Mouse (Mus musculus) MEL (cell line): ENCODE results near the gene Cul4b. TPM values are rescaled to one million over a fixed set of nuclear protein-coding genes. Genes with fewer than 3 reads are reported as not detected.

Source experiments
- DNase-seq: peaks from one replicate; pipeline ENCODE4 v3.0.0; 2011; ENCODE audit warnings: low read depth, low spot score
- H3K27ac ChIP-seq: 2 replicates; pipeline ENCODE4 v1.5.1; 2012; ENCODE audit warnings: low read depth, mild to moderate bottlenecking, control low read depth, low read length, moderate library complexity; ENCODE audit not compliant: control insufficient read depth
- H3K27me3 ChIP-seq, 2 experiments: fragments of 150-350 bp in 1 of 2; sonication (generic) in 1 of 2; 2 replicates each; pipeline ENCODE4 v1.6.1; 2012; ENCODE audit warnings: low read length in 2 of 2, mild to moderate bottlenecking in 2 of 2, improper control_type of control experiment in 1 of 2, moderate library complexity in 1 of 2; ENCODE audit not compliant: insufficient read depth in 2 of 2, control insufficient read depth in 1 of 2
- H3K36me3 ChIP-seq, 2 experiments: 2 replicates each; pipeline ENCODE4 v1.6.1; 2012 to 2014; ENCODE audit warnings: low read length in 2 of 2, improper control_type of control experiment in 1 of 2, inconsistent platforms in 1 of 2, mild to moderate bottlenecking in 1 of 2; ENCODE audit not compliant: insufficient read depth in 2 of 2, control insufficient read depth in 1 of 2
- H3K4me1 ChIP-seq, 2 experiments: fragments of 150-350 bp in 1 of 2; sonication (generic) in 1 of 2; 2 replicates each; pipeline ENCODE4 v1.6.1; 2012; ENCODE audit warnings: low read length in 2 of 2, improper control_type of control experiment in 1 of 2, mild to moderate bottlenecking in 1 of 2; ENCODE audit not compliant: insufficient read depth in 2 of 2, control insufficient read depth in 1 of 2
- H3K4me3 ChIP-seq, 2 experiments: fragments of 150-350 bp in 1 of 2; sonication (generic) in 1 of 2; 2 replicates each; pipeline ENCODE4 v1.5.1; 2012; ENCODE audit warnings: low read depth in 2 of 2, low read length in 2 of 2, mild to moderate bottlenecking in 2 of 2, moderate library complexity in 2 of 2, control low read depth in 1 of 2, improper control_type of control experiment in 1 of 2; ENCODE audit not compliant: control insufficient read depth in 1 of 2, insufficient read depth in 1 of 2
- H3K79me2 ChIP-seq: 2 replicates; pipeline ENCODE4 v1.6.1; 2012; ENCODE audit warnings: mild to moderate bottlenecking, low read length, moderate library complexity; ENCODE audit not compliant: control insufficient read depth, poor library complexity, insufficient read depth
- H3K9ac ChIP-seq: 2 replicates; pipeline ENCODE4 v1.6.1; 2012; ENCODE audit warnings: low read depth, mild to moderate bottlenecking, control low read depth, low read length, moderate library complexity; ENCODE audit not compliant: control insufficient read depth, poor library complexity, severe bottlenecking
- H3K9me3 ChIP-seq: fragments of 150-350 bp; sonication (generic); replicated peaks from 2 replicates; pipeline ENCODE4 v1.6.1; 2012; ENCODE audit warnings: mild to moderate bottlenecking, low read length, improper control_type of control experiment, moderate library complexity; ENCODE audit not compliant: insufficient read depth
- CHD2 ChIP-seq: IDR thresholded peaks from 2 replicates; pipeline ENCODE4 v1.6.1; 2011; ENCODE audit warnings: low read length, improper control_type of control experiment
- CTCF ChIP-seq, 3 experiments: IDR thresholded peaks in 2 of 3; conservative IDR thresholded peaks in 1 of 3; 2 replicates each; pipeline ENCODE4 v1.5.1; 2011 to 2012; ENCODE audit warnings: low read length in 3 of 3, low read depth in 2 of 3, mild to moderate bottlenecking in 2 of 3, improper control_type of control experiment in 1 of 3, inconsistent platforms in 1 of 3, mixed read lengths in 1 of 3, moderate library complexity in 1 of 3; ENCODE audit not compliant: control insufficient read depth in 1 of 3, insufficient read depth in 1 of 3, poor library complexity in 1 of 3, severe bottlenecking in 1 of 3
- E2F4 ChIP-seq: IDR thresholded peaks from 2 replicates; pipeline ENCODE4 v1.6.1; 2011; ENCODE audit warnings: low read depth, low read length, improper control_type of control experiment, borderline replicate concordance
- ELF1 ChIP-seq: IDR thresholded peaks from 2 replicates; pipeline ENCODE4 v1.6.1; 2014; ENCODE audit warnings: low read depth, mild to moderate bottlenecking, inconsistent platforms, low read length, improper control_type of control experiment, moderate library complexity
- EP300 ChIP-seq, 2 experiments: IDR thresholded peaks; 2 replicates each; pipeline ENCODE4 v1.6.1; 2011; ENCODE audit warnings: improper control_type of control experiment in 2 of 2, low read length in 2 of 2, low read depth in 1 of 2, mild to moderate bottlenecking in 1 of 2
- ETS1 ChIP-seq: IDR thresholded peaks from 2 replicates; pipeline ENCODE4 v1.6.1; 2012; ENCODE audit warnings: low read depth, mild to moderate bottlenecking, inconsistent platforms, low read length, improper control_type of control experiment, moderate library complexity
- GABPA ChIP-seq: IDR thresholded peaks from 2 replicates; pipeline ENCODE4 v1.6.1; 2012; ENCODE audit warnings: low read depth, mild to moderate bottlenecking, inconsistent platforms, low read length, improper control_type of control experiment, moderate library complexity
- GATA1 ChIP-seq: IDR thresholded peaks from 2 replicates; pipeline ENCODE4 v1.6.1; 2011; ENCODE audit warnings: low read depth, low read length, improper control_type of control experiment
- HCFC1 ChIP-seq: IDR thresholded peaks from 2 replicates; pipeline ENCODE4 v1.6.1; 2012; ENCODE audit warnings: low read depth, mild to moderate bottlenecking, inconsistent platforms, low read length, improper control_type of control experiment, moderate library complexity
- JUND ChIP-seq: IDR thresholded peaks from 2 replicates; pipeline ENCODE4 v1.6.1; 2011; ENCODE audit warnings: low read depth, mild to moderate bottlenecking, improper control_type of control experiment, low read length
- MAX ChIP-seq: IDR thresholded peaks from 2 replicates; pipeline ENCODE4 v1.6.1; 2011; ENCODE audit warnings: low read length, improper control_type of control experiment
- MEF2A ChIP-seq: IDR thresholded peaks from 2 replicates; pipeline ENCODE4 v1.6.1; 2014; ENCODE audit warnings: low read depth, mild to moderate bottlenecking, inconsistent platforms, low read length, improper control_type of control experiment; ENCODE audit not compliant: poor library complexity, insufficient replicate concordance, severe bottlenecking; ENCODE audit errors: extremely low read depth
- NELFE ChIP-seq: IDR thresholded peaks from 2 replicates; pipeline ENCODE4 v1.6.1; 2011; ENCODE audit warnings: low read depth, low read length, improper control_type of control experiment
- POLR2A ChIP-seq, 2 experiments: IDR thresholded peaks; 2 replicates each; pipeline ENCODE4 v1.6.1; 2011 to 2012; ENCODE audit warnings: low read length in 2 of 2, mild to moderate bottlenecking in 2 of 2, control low read depth in 1 of 2, improper control_type of control experiment in 1 of 2, low read depth in 1 of 2, moderate library complexity in 1 of 2; ENCODE audit not compliant: control insufficient read depth in 1 of 2, insufficient read depth in 1 of 2, poor library complexity in 1 of 2
- POLR2AphosphoS2 ChIP-seq: IDR thresholded peaks from 2 replicates; pipeline ENCODE4 v1.6.1; 2011; ENCODE audit warnings: low read length, improper control_type of control experiment
- SMC3 ChIP-seq: IDR thresholded peaks from 2 replicates; pipeline ENCODE4 v1.6.1; 2011; ENCODE audit warnings: low read depth, low read length, improper control_type of control experiment
- TAL1 ChIP-seq: IDR thresholded peaks from 2 replicates; pipeline ENCODE4 v1.6.1; 2012; ENCODE audit warnings: mild to moderate bottlenecking, inconsistent platforms, low read length, moderate library complexity, mixed read lengths
- TBP ChIP-seq: IDR thresholded peaks from 2 replicates; pipeline ENCODE4 v1.8.0; 2011; ENCODE audit warnings: low read depth, low read length, improper control_type of control experiment
- TCF12 ChIP-seq: IDR thresholded peaks from 2 replicates; pipeline ENCODE4 v1.6.1; 2014; ENCODE audit warnings: low read depth, mild to moderate bottlenecking, inconsistent platforms, low read length, improper control_type of control experiment, moderate library complexity
- USF1 ChIP-seq: IDR thresholded peaks from 2 replicates; pipeline ENCODE4 v1.6.1; 2014; ENCODE audit warnings: low read depth, mild to moderate bottlenecking, inconsistent platforms, low read length, improper control_type of control experiment, moderate library complexity
- USF2 ChIP-seq, 2 experiments: IDR thresholded peaks; 2 replicates each; pipeline ENCODE4 v1.6.1; 2011 to 2012; ENCODE audit warnings: improper control_type of control experiment in 2 of 2, low read length in 2 of 2, borderline replicate concordance in 1 of 2, inconsistent platforms in 1 of 2, low read depth in 1 of 2, mild to moderate bottlenecking in 1 of 2; ENCODE audit not compliant: insufficient read depth in 1 of 2
- ZMIZ1 ChIP-seq: IDR thresholded peaks from 2 replicates; pipeline ENCODE4 v1.6.1; 2012; ENCODE audit warnings: low read depth, mild to moderate bottlenecking, inconsistent platforms, low read length, improper control_type of control experiment, moderate library complexity
- ZNF384 ChIP-seq: IDR thresholded peaks from 2 replicates; pipeline ENCODE4 v1.6.1; 2012; ENCODE audit warnings: low read depth, mild to moderate bottlenecking, inconsistent platforms, low read length, improper control_type of control experiment
- polyA plus RNA-seq, 2 experiments: library from polyadenylated mRNA; stranded (reverse) in 1 of 2; unstranded in 1 of 2; fragments of >175 nt in 1 of 2; fragments of >200 nt in 1 of 2; gene quantifications; 2 replicates each; pipeline versions ENCODE4 v1.2.1 to v1.2.4; 2012; ENCODE audit warnings: low replicate concordance in 2 of 2, low read depth in 1 of 2; ENCODE audit not compliant: insufficient read length in 2 of 2, insufficient read depth in 1 of 2, missing spikeins in 1 of 2
- total RNA-seq: library from RNA; depleted of rRNA; stranded (reverse); fragments of 300-350 nt; gene quantifications from 2 replicates; pipeline ENCODE4 v1.2.3, GENCODE M21; 2012; rRNA removed

Gene Cul4b
- total RNA-seq = 19.0 and 22.7 TPM in 2 replicates
- polyA plus RNA-seq = 10 to 100 TPM in 1 of 2 experiments, not detected in 1; 28.2 TPM

DNA sequence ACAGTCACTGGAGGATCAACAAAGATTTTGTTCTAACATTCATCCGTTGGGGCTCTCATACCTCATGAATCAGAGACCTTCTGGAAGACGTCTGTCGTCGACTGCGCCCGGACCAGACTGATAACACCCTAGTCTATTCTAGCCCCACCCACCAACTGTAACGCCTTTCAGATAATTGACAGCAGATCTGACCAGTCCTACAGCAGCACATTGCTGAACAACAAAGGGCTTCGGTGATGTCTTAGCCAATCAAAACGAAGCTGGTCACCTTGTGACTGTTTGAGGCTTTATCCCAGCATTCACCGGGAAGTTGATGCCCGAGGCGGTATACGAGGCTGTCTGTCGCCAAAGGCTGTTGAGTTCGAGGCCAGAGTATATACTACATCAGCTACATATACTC is at the start of gene Cul4b:
TSS of gene Cul4b (minus strand) at position 119 of the 400 bp plus-strand sequence.
- H3K79me2 ChIP-seq = no peaks in the 10 kb centered on the region
- no peaks in the 10 kb centered on the region for H3K27me3 ChIP-seq
- TF ChIP-seq ETS1 (peak; percentile 22; the same call in 1 of the 2 replicates), USF2 (IDR thresholded peaks at IDR 0.05; ENCODE audit: borderline replicate concordance in 1 of 2, insufficient read depth in 1 of 2, low read depth in 1 of 2, low read length in 2 of 2) (0 out of 4 replicates have a peak, but pooled peaks of 1 of the 2 experiments have one; percentile 41), JUND (no peak), EP300 (IDR thresholded peaks at IDR 0.05; ENCODE audit: low read depth in 1 of 2, low read length in 2 of 2) (peak in 1 of 2 experiments; percentile 31; a peak in 1 of 4 replicates), POLR2A (IDR thresholded peaks at IDR 0.05; ENCODE audit: control insufficient read depth in 1 of 2, insufficient read depth in 1 of 2, low read depth in 1 of 2, low read length in 2 of 2, poor library complexity in 1 of 2) (peak; percentile 47 to 80; a peak in 2 of 4 replicates), TCF12 (peak; percentile 47), GATA1 (peak; percentile 67), MEF2A (no peak), MAX (peak; percentile 88), TBP (peak; percentile 80), HCFC1 (peak; percentile 74), GABPA (no peak), ZNF384 (no peak), ZMIZ1 (peak; percentile 82; the same call in 1 of the 2 replicates), E2F4 (no peak), TAL1 (peak; percentile 41), CHD2 (peak; percentile 45), CTCF (IDR thresholded peaks at IDR 0.05 in 2 of 3, conservative IDR thresholded peaks at IDR 0.05 in 1 of 3; ENCODE audit: control insufficient read depth in 1 of 3, insufficient read depth in 1 of 3, low read depth in 2 of 3, low read length in 3 of 3, poor library complexity in 1 of 3, severe bottlenecking in 1 of 3) (no peak), ELF1 (peak; percentile 30; the same call in 1 of the 2 replicates), USF1 (peak; percentile 88), POLR2AphosphoS2 (peak; percentile 84), SMC3 (no peak), NELFE (peak; percentile 78)
- TF ChIP-seq, all 39 proteins: peak for 16
- peak within 1 kb of the TSS; percentile 25 to 52 for H3K4me3 ChIP-seq
- peak; percentile 96 for DNase-seq
- peak within 1 kb of the TSS; percentile 62 for H3K27ac ChIP-seq
- H3K36me3 ChIP-seq = peaks cover 0 to 18% of the 10 kb centered on the region in 2 experiments; a peak in 3 of 4 replicates
- peak within 1 kb of the TSS; percentile 56 for H3K9ac ChIP-seq
- peaks cover 2 to 9% of the 10 kb centered on the region in 2 experiments for H3K4me1 ChIP-seq
- H3K9me3 ChIP-seq = no peaks in the 10 kb centered on the region
